Mouse (Mus musculus) embryonic fibroblast, embryonic 13.5 days (primary cell): Measurements from ENCODE around the gene Tmem132c. TPM values are rescaled to one million over a fixed set of nuclear protein-coding genes. Genes with fewer than 3 reads are reported as not detected.

Source experiments
- H3K27ac ChIP-seq: 2 replicates; pipeline ENCODE4 v1.5.1; 2012; ENCODE audit warnings: low read length, control low read depth, inconsistent platforms; ENCODE audit not compliant: insufficient read depth
- H3K4me1 ChIP-seq: 2 replicates; pipeline ENCODE4 v1.6.1; 2011; ENCODE audit warnings: low read length; ENCODE audit not compliant: control insufficient read depth, insufficient read depth
- H3K4me3 ChIP-seq: 2 replicates; pipeline ENCODE4 v1.5.1; 2011; ENCODE audit warnings: mild to moderate bottlenecking, control low read depth, low read length; ENCODE audit not compliant: insufficient read depth
- CTCF ChIP-seq: IDR thresholded peaks from 2 replicates; pipeline ENCODE4 v1.5.1; 2011; ENCODE audit warnings: mild to moderate bottlenecking, control low read depth, low read length, moderate library complexity, borderline replicate concordance; ENCODE audit not compliant: insufficient read depth
- POLR2A ChIP-seq: IDR thresholded peaks from 2 replicates; pipeline ENCODE4 v1.6.1; 2011; ENCODE audit warnings: low read depth, mild to moderate bottlenecking, control low read depth, low read length, moderate library complexity
- polyA plus RNA-seq: library from polyadenylated mRNA; stranded (reverse); fragments of >200 nt; gene quantifications from 2 replicates; pipeline ENCODE4 v1.2.4, GENCODE M21; 2011; ENCODE audit warnings: low read depth; ENCODE audit not compliant: missing spikeins, insufficient read length

The Tmem132c gene
- polyA plus RNA-seq, 1 experiment = 0.35 TPM

DNA sequence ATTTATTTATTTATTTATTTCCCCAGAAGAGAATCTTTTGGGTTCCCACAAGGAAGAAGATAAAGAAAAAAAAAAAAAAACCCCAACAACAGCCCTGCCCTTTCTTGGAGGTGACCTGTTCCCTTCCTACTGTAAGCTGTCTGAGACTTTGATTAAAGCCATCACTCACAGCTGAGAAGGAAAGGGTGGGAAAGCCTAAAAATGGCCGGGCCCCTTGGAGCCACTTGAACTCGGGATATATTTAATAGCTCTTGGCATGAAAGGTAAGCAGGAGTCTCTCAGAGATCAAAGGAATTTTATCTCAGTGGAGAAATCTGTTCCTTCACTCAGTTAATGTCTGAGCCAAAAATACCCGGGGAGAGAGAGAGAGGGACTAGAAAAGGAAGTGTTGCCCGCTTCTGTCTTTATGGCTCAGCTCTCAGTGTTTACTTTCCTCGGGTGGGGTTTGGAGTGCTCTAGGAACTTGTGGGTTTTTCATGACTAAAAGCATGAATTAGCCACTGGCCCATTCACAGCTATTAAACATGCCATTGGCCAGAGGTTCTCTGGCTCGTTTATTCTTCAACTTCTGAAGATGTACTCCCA, 41.0 kb downstream of the Tmem132c start:
- no peaks in the 10 kb centered on the region for H3K4me1 ChIP-seq
- H3K4me3 ChIP-seq = no peak overlapping the region
- H3K27ac ChIP-seq = no peak overlapping the region
- TF ChIP-seq CTCF = no peak
- TF ChIP-seq POLR2A = no peak

DNA sequence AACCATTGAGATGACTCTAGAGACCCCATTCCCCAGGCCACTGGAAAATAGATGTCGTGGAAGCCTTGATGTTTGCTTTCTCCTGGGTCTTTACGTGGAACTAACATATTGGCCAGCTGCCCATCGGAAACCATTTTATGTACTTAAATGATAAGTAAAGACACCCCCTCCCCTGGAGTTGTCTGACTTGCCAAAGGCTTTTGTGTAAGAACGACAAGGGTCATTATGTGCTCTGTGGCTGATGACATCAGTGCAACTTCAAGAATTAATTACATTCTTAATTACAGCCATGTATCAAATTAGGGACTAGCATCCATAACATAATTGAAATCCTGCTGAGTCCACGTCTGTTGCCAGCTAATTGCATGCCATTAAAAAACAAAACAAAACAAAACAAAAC, 45.3 kb downstream of the Tmem132c start:
- Histone ChIP-seq H3K4me3 (no peak overlapping the region), H3K4me1 (no peaks in the 10 kb centered on the region), H3K27ac (no peak overlapping the region)
- TF ChIP-seq POLR2A (no peak), CTCF (no peak)

DNA sequence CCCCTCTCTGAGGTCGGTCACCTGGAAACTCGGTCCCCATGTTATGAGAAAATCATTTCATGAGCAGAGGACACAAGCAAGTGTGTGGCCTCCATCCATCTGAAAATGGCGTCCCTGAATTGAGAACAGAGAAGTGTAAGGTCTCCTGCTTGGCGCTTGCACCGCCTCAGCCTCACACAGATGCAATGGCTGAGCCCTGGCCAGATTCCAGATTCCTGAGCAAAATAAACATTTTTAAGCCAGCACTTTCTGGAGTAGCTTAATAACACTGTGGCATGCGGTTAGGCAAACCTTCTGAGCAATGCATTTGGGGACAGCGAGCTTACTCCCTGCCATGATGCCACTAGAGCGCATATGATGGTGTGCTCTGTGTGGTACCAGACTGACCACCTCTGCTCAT, 48.1 kb downstream of the Tmem132c start:
- TF ChIP-seq CTCF (no peak), POLR2A (no peak)
- Histone ChIP-seq H3K4me3 (no peak overlapping the region), H3K4me1 (no peaks in the 10 kb centered on the region), H3K27ac (no peak overlapping the region)

DNA sequence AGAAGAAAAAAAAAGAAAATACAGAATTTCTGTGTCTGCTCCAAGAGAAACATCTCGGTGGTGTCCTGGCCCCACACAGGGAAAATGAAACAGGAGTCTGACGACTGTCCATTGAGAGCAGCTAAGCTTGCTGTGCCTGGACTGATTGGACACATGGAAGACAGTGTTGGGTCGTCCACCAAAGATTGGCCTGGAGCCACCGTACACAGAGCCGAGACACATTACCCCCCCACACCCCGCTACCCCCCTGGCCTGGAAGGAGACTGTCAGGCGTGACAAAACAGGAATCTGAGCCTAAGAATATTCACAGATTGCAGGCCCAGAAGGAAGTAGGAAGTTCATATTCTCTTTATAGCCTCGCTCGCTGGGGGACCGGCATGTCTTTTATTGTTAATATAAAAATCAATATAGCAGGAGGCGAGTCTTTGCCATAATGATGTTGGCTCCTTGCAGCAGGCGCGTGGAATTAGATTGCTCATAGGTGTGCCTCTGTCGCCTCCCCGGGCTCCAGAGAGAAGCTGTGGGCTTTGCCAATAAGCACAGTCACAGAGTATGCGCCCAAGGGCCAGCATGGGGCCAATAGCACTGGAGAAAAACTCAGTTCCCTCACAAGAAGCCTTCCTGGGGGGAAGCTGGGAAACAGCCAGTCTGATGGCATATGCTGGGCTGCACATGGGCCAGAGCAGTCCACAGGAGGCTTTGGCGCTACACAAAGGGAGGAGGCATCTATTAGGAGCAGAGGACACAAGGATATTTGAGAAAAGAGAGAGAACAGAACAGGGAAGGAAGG, 49.0 kb downstream of the Tmem132c start:
- Histone ChIP-seq H3K4me1 (no peaks in the 10 kb centered on the region), H3K27ac (no peak overlapping the region), H3K4me3 (no peak overlapping the region)
- no peak for TF ChIP-seq POLR2A
- no peak for TF ChIP-seq CTCF

DNA sequence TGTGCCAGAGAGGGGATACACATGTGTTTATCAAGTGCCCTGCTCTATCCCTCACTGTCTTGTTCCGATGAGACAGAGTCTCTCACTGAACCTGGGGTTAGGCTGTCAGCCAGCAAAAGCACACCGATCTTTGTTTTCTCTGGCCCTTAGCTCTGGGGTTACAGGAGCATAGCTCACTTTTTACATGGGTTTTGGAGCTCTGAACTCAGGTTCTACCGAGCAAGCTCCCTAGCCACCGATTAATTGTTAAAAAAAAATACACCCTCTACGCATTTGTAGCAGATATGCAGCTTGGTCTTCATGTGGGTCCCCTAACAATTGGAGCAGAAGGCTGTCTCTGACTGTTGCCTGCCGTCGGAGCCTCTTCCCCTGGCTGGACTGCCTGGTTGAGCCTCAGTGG, 50.0 kb downstream of the Tmem132c start:
- Histone ChIP-seq H3K27ac (no peak overlapping the region), H3K4me1 (no peaks in the 10 kb centered on the region), H3K4me3 (no peak overlapping the region)
- no peak for TF ChIP-seq POLR2A
- no peak for TF ChIP-seq CTCF

DNA sequence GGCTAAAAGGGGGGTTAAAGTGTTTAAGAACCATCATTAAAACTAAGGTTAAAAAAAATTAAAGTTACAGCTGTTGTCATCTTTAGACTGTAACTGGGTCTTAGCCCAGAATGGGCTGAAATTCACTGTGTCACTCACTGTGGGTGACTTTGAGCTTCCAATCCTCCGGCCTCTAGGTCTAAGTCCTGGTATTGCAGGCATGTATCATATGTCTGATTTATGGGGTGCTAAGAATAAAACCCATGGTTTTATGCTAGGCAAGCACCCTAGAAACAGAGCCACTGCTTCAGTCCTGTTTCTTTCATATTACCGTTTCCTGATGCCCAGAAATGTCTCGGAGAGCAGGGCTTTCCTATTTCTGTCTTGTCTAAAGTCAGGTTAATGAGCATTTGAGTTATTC, 52.1 kb downstream of the Tmem132c start:
- Histone ChIP-seq H3K27ac (no peak overlapping the region), H3K4me1 (no peaks in the 10 kb centered on the region), H3K4me3 (no peak overlapping the region)
- TF ChIP-seq CTCF = no peak
- TF ChIP-seq POLR2A = no peak

DNA sequence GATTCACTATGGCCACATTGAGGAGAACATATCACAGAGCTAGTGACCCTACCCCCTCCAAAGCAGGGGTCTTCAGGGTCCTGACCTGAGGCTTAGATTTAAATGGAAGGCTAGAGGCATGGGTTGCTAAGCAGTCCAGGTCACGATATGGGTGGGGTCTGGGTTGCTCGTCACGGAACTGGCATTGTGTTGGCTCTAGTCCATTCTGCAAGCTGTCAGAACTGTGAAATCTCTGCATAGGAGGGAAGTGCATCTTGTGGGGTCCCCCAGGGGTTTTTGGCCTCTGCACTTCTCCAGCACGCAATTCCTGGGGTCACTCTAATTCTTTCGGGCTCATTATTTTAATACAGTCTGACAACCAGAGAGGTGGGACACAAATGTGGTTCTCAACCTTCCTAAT, 55.9 kb downstream of the Tmem132c start:
- Histone ChIP-seq H3K4me1 (no peaks in the 10 kb centered on the region), H3K4me3 (no peak overlapping the region), H3K27ac (no peak overlapping the region)
- TF ChIP-seq CTCF = no peak
- no peak for TF ChIP-seq POLR2A

DNA sequence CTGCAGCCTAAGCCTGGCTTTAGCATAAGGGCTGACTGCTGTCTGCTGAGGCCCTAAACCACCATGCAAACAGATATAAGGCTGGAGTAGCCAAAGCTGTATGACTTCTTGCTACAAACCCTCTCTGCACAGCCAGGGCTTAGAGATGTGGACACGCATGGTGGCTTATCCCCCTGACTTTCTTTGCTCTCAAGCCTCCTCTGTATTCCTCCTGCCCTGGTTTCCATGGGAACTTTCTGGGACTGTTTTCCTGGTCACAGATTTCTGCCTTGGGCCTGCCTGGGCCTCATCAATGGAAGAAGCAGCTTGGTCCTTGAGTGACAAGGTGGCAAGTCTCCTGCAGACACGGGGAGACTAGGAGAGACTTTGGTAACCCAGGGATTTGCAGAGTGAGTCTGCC, 56.5 kb downstream of the Tmem132c start:
- H3K4me1 ChIP-seq = no peaks in the 10 kb centered on the region
- no peak overlapping the region for H3K4me3 ChIP-seq
- H3K27ac ChIP-seq = no peak overlapping the region
- TF ChIP-seq POLR2A (no peak), CTCF (no peak)

DNA sequence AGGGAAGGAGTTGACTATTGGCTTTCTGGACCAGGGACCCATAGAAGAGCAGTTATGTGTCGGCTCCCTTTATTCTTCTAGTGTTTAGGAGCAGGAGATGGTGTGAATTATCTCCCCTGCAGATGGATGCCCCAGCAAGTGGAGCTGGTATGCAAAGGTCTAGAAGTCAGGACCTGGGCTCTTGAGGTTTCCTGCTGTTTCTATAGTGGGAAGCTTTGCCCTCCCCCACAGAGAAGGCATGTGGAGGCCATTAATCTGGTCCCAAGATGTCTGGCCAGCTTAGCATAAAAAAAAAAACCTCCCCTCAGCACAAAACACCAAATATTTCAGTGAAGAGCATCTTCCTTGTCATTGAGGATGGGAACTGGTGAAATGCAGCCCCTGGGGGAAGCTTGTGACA, 57.4 kb downstream of the Tmem132c start:
- Histone ChIP-seq H3K4me1 (no peaks in the 10 kb centered on the region), H3K4me3 (no peak overlapping the region), H3K27ac (no peak overlapping the region)
- TF ChIP-seq CTCF (no peak), POLR2A (no peak)

DNA sequence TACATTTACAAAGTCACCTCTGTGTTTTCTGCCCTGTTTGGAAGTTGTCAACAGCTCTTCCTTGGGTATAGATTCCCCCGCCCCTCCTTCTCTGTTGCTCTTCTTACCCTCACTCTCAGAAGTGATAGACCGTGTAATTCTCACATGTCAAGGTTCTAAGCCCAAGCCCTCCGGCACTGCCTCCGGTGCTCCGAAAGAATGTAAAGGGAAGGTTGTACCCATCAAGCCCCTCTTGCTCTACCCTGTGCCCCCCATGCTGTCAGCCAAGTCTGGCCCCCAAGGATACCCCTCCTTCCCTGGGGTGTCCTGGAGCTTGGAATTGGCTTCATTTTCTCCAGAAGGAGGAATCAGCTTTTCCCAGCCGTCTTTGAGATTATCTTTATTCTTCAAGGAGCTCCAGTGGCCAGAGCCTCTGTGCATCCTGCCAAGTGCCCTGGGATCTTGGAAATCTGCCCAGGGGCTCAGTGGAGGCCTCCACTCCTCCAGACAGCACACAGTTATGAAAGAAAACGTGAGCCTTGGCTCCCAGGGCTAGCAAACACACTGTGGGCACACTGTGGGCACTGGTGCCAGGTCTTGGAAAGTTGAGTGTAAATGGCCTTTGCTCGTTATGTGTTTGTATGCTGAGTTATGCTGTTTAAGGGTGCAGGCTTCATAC, 59.1 kb downstream of the Tmem132c start:
- no peaks in the 10 kb centered on the region for H3K4me1 ChIP-seq
- TF ChIP-seq CTCF = no peak
- TF ChIP-seq POLR2A = no peak

More for the DNA sequence above, 59.1 kb downstream of the Tmem132c start:
- Histone ChIP-seq H3K4me3 (no peak overlapping the region), H3K27ac (no peak overlapping the region)
